Mouse (Mus musculus): ENCODE measurements around the gene Gbx1. TPM values are rescaled to one million over a fixed set of nuclear protein-coding genes. Genes with fewer than 3 reads are reported as not detected.

Gene Gbx1
- polyA plus RNA-seq, 1 experiment = 0.42 TPM

GRCm38 (mm10) chr5:24551317-24551688 is 24.3 kb upstream of the Gbx1 start:
- no peaks in the 10 kb centered on the region for H3K79me2 ChIP-seq (ENCODE audit: control insufficient read depth, insufficient read depth)
- no peaks in the 10 kb centered on the region for H3K36me3 ChIP-seq (ENCODE audit: control insufficient read depth, insufficient read depth)
- H3ac ChIP-seq (ENCODE audit: control insufficient read depth, insufficient read length, low read depth) = no peak overlapping the region
- H3K79me3 ChIP-seq (ENCODE audit: low read depth) = no peaks in the 10 kb centered on the region
- TF ChIP-seq USF1 (IDR thresholded peaks at IDR 0.05; ENCODE audit: low read depth) (no peak), MAX (IDR thresholded peaks at IDR 0.05) (no peak), MYOD1 (IDR thresholded peaks at IDR 0.05; ENCODE audit: control insufficient read depth, insufficient read length, low read depth) (no peak)
- peaks cover 73% of the 10 kb centered on the region for H3K27me3 ChIP-seq (ENCODE audit: control insufficient read depth, insufficient read depth, insufficient read length)
- no peak overlapping the region for H3K4me3 ChIP-seq (ENCODE audit: insufficient read depth, poor library complexity, severe bottlenecking)

GRCm38 (mm10) chr5:24550598-24551316 is 23.8 kb upstream of the Gbx1 start:
- no peak overlapping the region for H3K4me3 ChIP-seq (ENCODE audit: insufficient read depth, poor library complexity, severe bottlenecking)
- H3K27me3 ChIP-seq (ENCODE audit: control insufficient read depth, insufficient read depth, insufficient read length) = peaks cover 77% of the 10 kb centered on the region
- H3K36me3 ChIP-seq (ENCODE audit: control insufficient read depth, insufficient read depth) = no peaks in the 10 kb centered on the region
- H3ac ChIP-seq (ENCODE audit: control insufficient read depth, insufficient read length, low read depth) = no peak overlapping the region
- TF ChIP-seq USF1 (IDR thresholded peaks at IDR 0.05; ENCODE audit: low read depth) (no peak), MYOD1 (IDR thresholded peaks at IDR 0.05; ENCODE audit: control insufficient read depth, insufficient read length, low read depth) (no peak), MYOG (IDR thresholded peaks at IDR 0.05; ENCODE audit: control insufficient read depth, extremely low read depth, insufficient read length) (no peak), CEBPB (IDR thresholded peaks at IDR 0.05; ENCODE audit: low read depth) (no peak), CTCF (IDR thresholded peaks at IDR 0.05; ENCODE audit: control insufficient read depth, insufficient read depth, insufficient read length) (no peak), MAX (IDR thresholded peaks at IDR 0.05) (no peak), FOSL1 (IDR thresholded peaks at IDR 0.05; ENCODE audit: insufficient read depth, low read length, poor library complexity, severe bottlenecking) (no peak)
- H3K79me3 ChIP-seq (ENCODE audit: low read depth) = no peaks in the 10 kb centered on the region
- H3K79me2 ChIP-seq (ENCODE audit: control insufficient read depth, insufficient read depth) = no peaks in the 10 kb centered on the region

- peaks cover 45% of the 10 kb centered on the region for H3K27me3 ChIP-seq (ENCODE audit: control insufficient read depth, insufficient read depth, insufficient read length)
- H3K36me3 ChIP-seq (ENCODE audit: control insufficient read depth, insufficient read depth) = no peaks in the 10 kb centered on the region
- TF ChIP-seq MAX (IDR thresholded peaks at IDR 0.05) (no peak), USF1 (IDR thresholded peaks at IDR 0.05; ENCODE audit: low read depth) (no peak), FOSL1 (IDR thresholded peaks at IDR 0.05; ENCODE audit: insufficient read depth, low read length, poor library complexity, severe bottlenecking) (no peak), CEBPB (IDR thresholded peaks at IDR 0.05; ENCODE audit: low read depth) (no peak), MYOD1 (IDR thresholded peaks at IDR 0.05; ENCODE audit: control insufficient read depth, insufficient read length, low read depth) (no peak), CTCF (IDR thresholded peaks at IDR 0.05; ENCODE audit: control insufficient read depth, insufficient read depth, insufficient read length) (no peak), MYOG (IDR thresholded peaks at IDR 0.05; ENCODE audit: control insufficient read depth, extremely low read depth, insufficient read length) (no peak)
- H3K4me3 ChIP-seq (ENCODE audit: insufficient read depth, poor library complexity, severe bottlenecking) = no peak overlapping the region
- no peak overlapping the region for H3ac ChIP-seq (ENCODE audit: control insufficient read depth, insufficient read length, low read depth)
- H3K79me3 ChIP-seq (ENCODE audit: low read depth) = no peaks in the 10 kb centered on the region
- no peaks in the 10 kb centered on the region for H3K79me2 ChIP-seq (ENCODE audit: control insufficient read depth, insufficient read depth)
Measured at GRCm38 (mm10) chr5:24542643-24543042, 15.6 kb upstream of the Gbx1 start.

- H3K27me3 ChIP-seq (ENCODE audit: control insufficient read depth, insufficient read depth, insufficient read length) = peaks cover 48% of the 10 kb centered on the region
- no peaks in the 10 kb centered on the region for H3K79me3 ChIP-seq (ENCODE audit: low read depth)
- H3K4me3 ChIP-seq (ENCODE audit: insufficient read depth, poor library complexity, severe bottlenecking) = no peak overlapping the region
- no peaks in the 10 kb centered on the region for H3K36me3 ChIP-seq (ENCODE audit: control insufficient read depth, insufficient read depth)
- H3ac ChIP-seq (ENCODE audit: control insufficient read depth, insufficient read length, low read depth) = no peak overlapping the region
- no peaks in the 10 kb centered on the region for H3K79me2 ChIP-seq (ENCODE audit: control insufficient read depth, insufficient read depth)
- TF ChIP-seq MYOD1 (IDR thresholded peaks at IDR 0.05; ENCODE audit: control insufficient read depth, insufficient read length, low read depth) (no peak), MYOG (IDR thresholded peaks at IDR 0.05; ENCODE audit: control insufficient read depth, extremely low read depth, insufficient read length) (no peak), CTCF (IDR thresholded peaks at IDR 0.05; ENCODE audit: control insufficient read depth, insufficient read depth, insufficient read length) (no peak), MAX (IDR thresholded peaks at IDR 0.05) (no peak), USF1 (IDR thresholded peaks at IDR 0.05; ENCODE audit: low read depth) (no peak), FOSL1 (IDR thresholded peaks at IDR 0.05; ENCODE audit: insufficient read depth, low read length, poor library complexity, severe bottlenecking) (no peak)
Measured at GRCm38 (mm10) chr5:24541144-24541569, 14.2 kb upstream of the Gbx1 start.

GRCm38 (mm10) chr5:24540387-24541143 is 13.6 kb upstream of the Gbx1 start, which contains the start of gene Asb10:
Gene Asb10 (minus strand): TSS chr5:24540978.
- no peak for TF ChIP-seq MYOG (IDR thresholded peaks at IDR 0.05; ENCODE audit: control insufficient read depth, extremely low read depth, insufficient read length)

More at GRCm38 (mm10) chr5:24540387-24541143, 13.6 kb upstream of the Gbx1 start, which contains the start of gene Asb10:
- no peak within 1 kb of the TSS for H3K4me3 ChIP-seq (ENCODE audit: insufficient read depth, poor library complexity, severe bottlenecking)
- no peaks in the 10 kb centered on the region for H3K79me2 ChIP-seq (ENCODE audit: control insufficient read depth, insufficient read depth)
- H3K79me3 ChIP-seq (ENCODE audit: low read depth) = no peaks in the 10 kb centered on the region
- no peak within 1 kb of the TSS for H3ac ChIP-seq (ENCODE audit: control insufficient read depth, insufficient read length, low read depth)
- H3K27me3 ChIP-seq (ENCODE audit: control insufficient read depth, insufficient read depth, insufficient read length) = peaks cover 50% of the 10 kb centered on the region
- H3K36me3 ChIP-seq (ENCODE audit: control insufficient read depth, insufficient read depth) = no peaks in the 10 kb centered on the region

Data from C2C12 (cell line).